Mouse (Mus musculus): ENCODE measurements at regions not wholly inside any gene's neighbourhood (a gene's known extent, or its start where the extent isn't known, plus 50 kb on each side); places are given as distances from the start of the nearest gene placed in this dataset.

GRCm38 (mm10) chr8:86280093-86280721 is 300.3 kb downstream of the Abcc12 start:
- no peaks in the 10 kb centered on the region for H3K27me3 ChIP-seq (ENCODE audit: control insufficient read depth, insufficient read depth, low read length)
- H3K4me1 ChIP-seq (ENCODE audit: control insufficient read depth, insufficient read depth, low read length) = no peaks in the 10 kb centered on the region
- H3K4me3 ChIP-seq (ENCODE audit: low read depth, low read length) = no peak overlapping the region
- H3K9me3 ChIP-seq (ENCODE audit: control insufficient read depth, low read length) = no peaks in the 10 kb centered on the region
- H3K9ac ChIP-seq (ENCODE audit: low read length) = no peak overlapping the region
- no peak overlapping the region for H3K4me2 ChIP-seq (ENCODE audit: low read depth, severe bottlenecking)
- ATAC-seq (ENCODE audit: insufficient number of reproducible peaks, low FRiP score, low TSS enrichment, low read depth) (no peak), DNase-seq (ENCODE audit: low spot score) (no peak)
- 81% methylated on average over 18 of the region's 18 CpGs for WGBS
- no peaks in the 10 kb centered on the region for H3K36me3 ChIP-seq (ENCODE audit: control insufficient read depth, insufficient read depth, low read length)
- no peak overlapping the region for H3K27ac ChIP-seq (replicated peaks; ENCODE audit: low read depth, low read length)

DNA sequence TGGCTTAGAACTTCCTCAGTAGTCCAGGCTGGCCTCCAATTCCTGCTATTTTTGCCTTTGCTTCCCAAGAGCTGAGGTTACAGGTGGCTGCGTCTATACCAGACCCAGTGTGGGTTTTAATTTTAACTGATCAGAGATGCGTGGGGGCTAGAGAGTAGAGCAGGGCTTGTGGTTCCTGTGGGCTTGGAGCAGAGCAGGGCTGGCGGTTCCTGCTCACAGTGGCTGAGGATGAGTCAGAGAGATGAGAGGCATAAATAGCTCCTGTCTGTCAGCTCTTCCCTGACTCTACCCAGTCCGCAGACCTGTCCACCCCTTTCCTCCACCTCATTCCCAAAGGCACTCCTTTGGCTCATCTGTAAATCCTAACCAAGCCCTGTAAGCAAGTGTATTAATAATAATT is 304.8 kb downstream of the Abcc12 start:
- no peak overlapping the region for H3K9ac ChIP-seq (ENCODE audit: low read length)
- H3K4me2 ChIP-seq (ENCODE audit: low read depth, severe bottlenecking) = no peak overlapping the region
- no peak overlapping the region for H3K27ac ChIP-seq (replicated peaks; ENCODE audit: low read depth, low read length)
- no peaks in the 10 kb centered on the region for H3K9me3 ChIP-seq (ENCODE audit: control insufficient read depth, low read length)
- ATAC-seq (ENCODE audit: insufficient number of reproducible peaks, low FRiP score, low TSS enrichment, low read depth) = no peak
- DNase-seq (ENCODE audit: low spot score) = no peak
- no peaks in the 10 kb centered on the region for H3K4me1 ChIP-seq (ENCODE audit: control insufficient read depth, insufficient read depth, low read length)
- no peaks in the 10 kb centered on the region for H3K36me3 ChIP-seq (ENCODE audit: control insufficient read depth, insufficient read depth, low read length)
- WGBS = 88% methylated on average over 4 of the region's 4 CpGs
- no peak overlapping the region for H3K4me3 ChIP-seq (ENCODE audit: low read depth, low read length)
- no peaks in the 10 kb centered on the region for H3K27me3 ChIP-seq (ENCODE audit: control insufficient read depth, insufficient read depth, low read length)

DNA sequence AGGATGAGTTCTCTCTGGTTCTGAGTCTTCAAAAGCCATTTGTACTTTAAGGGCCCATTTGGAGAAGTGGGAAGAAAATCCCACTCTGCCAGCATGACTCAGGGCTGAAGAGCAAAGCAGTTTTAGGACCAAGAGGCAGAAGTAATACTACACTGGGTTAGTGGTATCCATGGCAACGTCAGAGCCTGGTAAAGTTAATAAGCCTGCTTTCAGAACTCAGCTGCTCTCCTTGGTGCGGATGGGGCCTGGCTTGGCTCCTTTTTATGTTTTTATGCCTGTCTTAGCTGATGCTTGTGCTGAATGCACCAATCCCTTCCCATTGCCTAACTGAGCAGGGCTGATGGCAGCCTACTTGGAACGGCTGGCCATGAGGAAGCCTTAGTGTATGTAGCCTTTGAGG is 306.7 kb downstream of the Abcc12 start:
- no peaks in the 10 kb centered on the region for H3K36me3 ChIP-seq (ENCODE audit: control insufficient read depth, insufficient read depth, low read length)
- H3K4me2 ChIP-seq (ENCODE audit: low read depth, severe bottlenecking) = no peak overlapping the region
- 0 out of 2 replicates have a peak overlapping the region, but pooled peaks have one; percentile 0 for H3K27ac ChIP-seq (replicated peaks; ENCODE audit: low read depth, low read length)
- no peaks in the 10 kb centered on the region for H3K9me3 ChIP-seq (ENCODE audit: control insufficient read depth, low read length)
- no peak overlapping the region for H3K4me3 ChIP-seq (ENCODE audit: low read depth, low read length)
- H3K9ac ChIP-seq (ENCODE audit: low read length) = no peak overlapping the region
- DNase-seq (ENCODE audit: low spot score) = peak; percentile 68
- ATAC-seq (ENCODE audit: insufficient number of reproducible peaks, low FRiP score, low TSS enrichment, low read depth) = peak; percentile 96
- 33% methylated on average over 3 of the region's 3 CpGs for WGBS
- H3K4me1 ChIP-seq (ENCODE audit: control insufficient read depth, insufficient read depth, low read length) = no peaks in the 10 kb centered on the region
- H3K27me3 ChIP-seq (ENCODE audit: control insufficient read depth, insufficient read depth, low read length) = no peaks in the 10 kb centered on the region

DNA sequence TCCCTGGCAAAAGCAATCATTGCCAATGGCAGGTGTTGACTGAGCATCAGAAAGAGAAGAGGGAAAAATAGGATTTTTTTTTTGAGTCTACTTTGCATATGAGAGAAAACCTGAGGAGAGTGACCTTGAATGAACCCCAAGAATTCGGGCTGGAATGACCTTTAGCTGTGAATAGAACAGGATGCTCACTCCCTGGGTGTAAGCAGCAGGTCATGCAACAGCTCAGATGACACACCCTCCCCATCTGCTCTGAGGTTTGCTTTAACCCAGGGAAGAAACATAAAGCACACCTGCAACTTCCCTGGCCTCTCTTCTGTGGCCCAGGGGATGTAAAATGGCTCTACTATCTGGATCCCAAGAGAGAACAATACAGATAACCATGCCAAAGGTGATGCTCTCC is 307.9 kb downstream of the Abcc12 start:
- Histone ChIP-seq H3K9ac (ENCODE audit: low read length) (no peak overlapping the region), H3K27ac (replicated peaks; ENCODE audit: low read depth, low read length) (no peak overlapping the region), H3K27me3 (ENCODE audit: control insufficient read depth, insufficient read depth, low read length) (no peaks in the 10 kb centered on the region), H3K4me3 (ENCODE audit: low read depth, low read length) (no peak overlapping the region), H3K9me3 (ENCODE audit: control insufficient read depth, low read length) (no peaks in the 10 kb centered on the region), H3K4me1 (ENCODE audit: control insufficient read depth, insufficient read depth, low read length) (no peaks in the 10 kb centered on the region), H3K36me3 (ENCODE audit: control insufficient read depth, insufficient read depth, low read length) (no peaks in the 10 kb centered on the region), H3K4me2 (ENCODE audit: low read depth, severe bottlenecking) (no peak overlapping the region)
- WGBS = 25% methylated on average over 1 of the region's 1 CpGs
- ATAC-seq (ENCODE audit: insufficient number of reproducible peaks, low FRiP score, low TSS enrichment, low read depth) (no peak), DNase-seq (ENCODE audit: low spot score) (peak; percentile 12)

DNA sequence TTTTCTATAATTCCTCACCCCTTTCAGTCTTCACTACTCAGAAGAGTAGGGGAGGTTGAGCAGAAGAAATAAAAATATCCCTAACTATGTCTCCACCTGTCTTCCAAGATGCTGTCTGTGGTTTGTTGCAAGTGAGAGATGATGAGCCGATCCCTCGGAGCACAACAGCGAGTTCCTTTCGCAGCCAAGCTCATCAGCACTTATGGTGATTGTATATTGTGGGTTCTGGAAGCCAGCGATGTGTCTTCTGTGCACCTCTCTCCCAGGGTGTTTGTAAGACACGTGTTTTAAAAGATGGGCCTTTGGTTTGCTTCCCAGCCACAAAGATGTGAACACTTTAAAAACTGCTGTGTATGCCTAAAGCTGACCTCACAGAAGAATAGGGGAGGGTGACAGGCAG is 309.0 kb downstream of the Abcc12 start:
- no peak overlapping the region for H3K9ac ChIP-seq (ENCODE audit: low read length)
- DNase-seq (ENCODE audit: low spot score) (peak; percentile 9), ATAC-seq (ENCODE audit: insufficient number of reproducible peaks, low FRiP score, low TSS enrichment, low read depth) (no peak)
- no peaks in the 10 kb centered on the region for H3K9me3 ChIP-seq (ENCODE audit: control insufficient read depth, low read length)
- no peak overlapping the region for H3K27ac ChIP-seq (replicated peaks; ENCODE audit: low read depth, low read length)
- no peaks in the 10 kb centered on the region for H3K27me3 ChIP-seq (ENCODE audit: control insufficient read depth, insufficient read depth, low read length)
- no peaks in the 10 kb centered on the region for H3K36me3 ChIP-seq (ENCODE audit: control insufficient read depth, insufficient read depth, low read length)
- H3K4me3 ChIP-seq (ENCODE audit: low read depth, low read length) = no peak overlapping the region
- WGBS = 90% methylated on average over 6 of the region's 6 CpGs
- no peak overlapping the region for H3K4me2 ChIP-seq (ENCODE audit: low read depth, severe bottlenecking)
- no peaks in the 10 kb centered on the region for H3K4me1 ChIP-seq (ENCODE audit: control insufficient read depth, insufficient read depth, low read length)

DNA sequence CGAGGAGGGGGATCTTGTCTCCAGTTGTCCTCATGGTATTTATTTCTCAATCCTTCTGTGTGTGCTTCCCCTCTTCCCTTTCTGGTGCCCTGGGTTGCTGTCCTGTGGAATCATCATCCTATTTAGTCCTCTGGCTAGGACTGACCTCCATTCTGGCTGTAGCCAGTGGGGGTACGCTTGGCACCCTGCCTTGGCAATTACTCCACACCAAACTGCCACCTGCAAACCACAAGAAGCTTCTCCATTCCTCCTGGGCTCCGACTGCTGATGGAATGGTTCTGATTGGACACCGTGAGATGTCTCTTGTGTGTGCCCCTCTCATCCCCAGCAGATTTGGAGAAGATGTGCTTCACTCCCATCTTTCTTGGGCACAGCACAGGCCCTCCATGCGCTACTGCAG is 322.5 kb downstream of the Abcc12 start:
- DNase-seq (ENCODE audit: low spot score) (no peak), ATAC-seq (ENCODE audit: insufficient number of reproducible peaks, low FRiP score, low TSS enrichment, low read depth) (no peak)
- WGBS = 84% methylated on average over 5 of the region's 5 CpGs
- Histone ChIP-seq H3K27me3 (ENCODE audit: control insufficient read depth, insufficient read depth, low read length) (no peaks in the 10 kb centered on the region), H3K27ac (replicated peaks; ENCODE audit: low read depth, low read length) (no peak overlapping the region), H3K4me2 (ENCODE audit: low read depth, severe bottlenecking) (no peak overlapping the region), H3K9ac (ENCODE audit: low read length) (no peak overlapping the region), H3K9me3 (ENCODE audit: control insufficient read depth, low read length) (no peaks in the 10 kb centered on the region), H3K4me1 (ENCODE audit: control insufficient read depth, insufficient read depth, low read length) (peaks cover 5% of the 10 kb centered on the region; the same call in 1 of the 2 replicates), H3K36me3 (ENCODE audit: control insufficient read depth, insufficient read depth, low read length) (no peaks in the 10 kb centered on the region), H3K4me3 (ENCODE audit: low read depth, low read length) (no peak overlapping the region)

DNA sequence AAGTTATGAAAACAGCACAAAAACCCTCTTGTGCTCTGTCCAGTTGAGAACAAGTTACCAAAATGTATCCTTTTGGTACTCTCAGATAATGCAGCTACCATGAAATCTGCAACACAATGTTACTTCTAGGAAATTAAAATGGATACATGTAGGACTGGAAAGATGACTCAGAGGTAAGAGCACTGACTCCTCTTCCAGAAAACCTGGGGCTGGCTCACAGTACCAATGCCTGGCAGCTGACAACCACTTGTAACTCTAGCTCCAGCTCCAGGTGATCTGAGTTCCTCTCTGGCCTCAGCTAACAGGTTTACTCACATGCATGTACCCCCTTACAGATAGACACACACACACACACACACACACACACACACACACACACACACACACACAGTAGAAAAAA is 325.1 kb downstream of the Abcc12 start:
- no peak overlapping the region for H3K27ac ChIP-seq (replicated peaks; ENCODE audit: low read depth, low read length)

GRCm38 (mm10) chr8:86254680-86255079 is 325.8 kb downstream of the Abcc12 start:
- Histone ChIP-seq H3K4me1 (ENCODE audit: control insufficient read depth, insufficient read depth, low read length) (peaks cover 5% of the 10 kb centered on the region; the same call in 1 of the 2 replicates), H3K4me3 (ENCODE audit: low read depth, low read length) (no peak overlapping the region), H3K4me2 (ENCODE audit: low read depth, severe bottlenecking) (no peak overlapping the region), H3K9me3 (ENCODE audit: control insufficient read depth, low read length) (no peaks in the 10 kb centered on the region), H3K27me3 (ENCODE audit: control insufficient read depth, insufficient read depth, low read length) (no peaks in the 10 kb centered on the region), H3K36me3 (ENCODE audit: control insufficient read depth, insufficient read depth, low read length) (no peaks in the 10 kb centered on the region), H3K27ac (replicated peaks; ENCODE audit: low read depth, low read length) (no peak overlapping the region), H3K9ac (ENCODE audit: low read length) (no peak overlapping the region)
- 53% methylated on average over 1 of the region's 1 CpGs for WGBS
- ATAC-seq (ENCODE audit: insufficient number of reproducible peaks, low FRiP score, low TSS enrichment, low read depth) (no peak), DNase-seq (ENCODE audit: low spot score) (no peak)

More for the DNA sequence above, 325.1 kb downstream of the Abcc12 start:
- Histone ChIP-seq H3K27me3 (ENCODE audit: control insufficient read depth, insufficient read depth, low read length) (no peaks in the 10 kb centered on the region), H3K36me3 (ENCODE audit: control insufficient read depth, insufficient read depth, low read length) (no peaks in the 10 kb centered on the region), H3K9ac (ENCODE audit: low read length) (no peak overlapping the region), H3K4me1 (ENCODE audit: control insufficient read depth, insufficient read depth, low read length) (peaks cover 5% of the 10 kb centered on the region; the same call in 1 of the 2 replicates), H3K4me2 (ENCODE audit: low read depth, severe bottlenecking) (no peak overlapping the region), H3K4me3 (ENCODE audit: low read depth, low read length) (no peak overlapping the region), H3K9me3 (ENCODE audit: control insufficient read depth, low read length) (no peaks in the 10 kb centered on the region)
- DNase-seq (ENCODE audit: low spot score) (no peak), ATAC-seq (ENCODE audit: insufficient number of reproducible peaks, low FRiP score, low TSS enrichment, low read depth) (no peak)

Measured in limb, embryonic 11.5 days (tissue).